Mouse (Mus musculus) myocyte (in vitro differentiated cells): ENCODE measurements around the gene Gm47995.

Experiments used
- E2F4 ChIP-seq: IDR thresholded peaks from one replicate; pipeline ENCODE4 v1.6.1; 2011; ENCODE audit warnings: mild to moderate bottlenecking, control low read depth, moderate library complexity; ENCODE audit not compliant: insufficient read depth
- MAX ChIP-seq: IDR thresholded peaks from one replicate; pipeline ENCODE4 v1.6.1; 2011; ENCODE audit warnings: low read depth, mild to moderate bottlenecking, control low read depth
- MYOD1 ChIP-seq, 3 experiments: IDR thresholded peaks; one replicate each; pipeline ENCODE4 v1.6.1; 2011; ENCODE audit warnings: control low read depth in 2 of 3, low read depth in 2 of 3, mild to moderate bottlenecking in 2 of 3, moderate library complexity in 1 of 3; ENCODE audit not compliant: insufficient read length in 2 of 3, control insufficient read depth in 1 of 3
- POLR2A ChIP-seq: IDR thresholded peaks from one replicate; pipeline ENCODE4 v1.6.1; 2011; ENCODE audit warnings: low read depth, mild to moderate bottlenecking, control low read depth, moderate library complexity; ENCODE audit not compliant: insufficient read length

GRCm38 (mm10) chr1:151245165-151245564 lies 46.9 kb downstream of the Gm47995 start:
- TF ChIP-seq POLR2A: no peak
- TF ChIP-seq MAX: no peak
- TF ChIP-seq MYOD1 (IDR thresholded peaks at IDR 0.05; ENCODE audit: control insufficient read depth in 1 of 3, insufficient read length in 2 of 3, low read depth in 2 of 3): no peak
- TF ChIP-seq E2F4: no peak
